Mouse (Mus musculus) kidney, postnatal 25 days (tissue): Measurements from ENCODE around the gene Abi3.
"Not testable (repeated sequence)": the region's sequence is repeated elsewhere in the genome, so short reads cannot be mapped to it uniquely, and the experiment has no call there.

ENCODE experiments used
- DNase-seq, 2 experiments: peaks; one replicate each; pipeline ENCODE4 v3.0.0; 2021; ENCODE audit warnings: mixed read lengths in 2 of 2

Gene Abi3

DNA sequence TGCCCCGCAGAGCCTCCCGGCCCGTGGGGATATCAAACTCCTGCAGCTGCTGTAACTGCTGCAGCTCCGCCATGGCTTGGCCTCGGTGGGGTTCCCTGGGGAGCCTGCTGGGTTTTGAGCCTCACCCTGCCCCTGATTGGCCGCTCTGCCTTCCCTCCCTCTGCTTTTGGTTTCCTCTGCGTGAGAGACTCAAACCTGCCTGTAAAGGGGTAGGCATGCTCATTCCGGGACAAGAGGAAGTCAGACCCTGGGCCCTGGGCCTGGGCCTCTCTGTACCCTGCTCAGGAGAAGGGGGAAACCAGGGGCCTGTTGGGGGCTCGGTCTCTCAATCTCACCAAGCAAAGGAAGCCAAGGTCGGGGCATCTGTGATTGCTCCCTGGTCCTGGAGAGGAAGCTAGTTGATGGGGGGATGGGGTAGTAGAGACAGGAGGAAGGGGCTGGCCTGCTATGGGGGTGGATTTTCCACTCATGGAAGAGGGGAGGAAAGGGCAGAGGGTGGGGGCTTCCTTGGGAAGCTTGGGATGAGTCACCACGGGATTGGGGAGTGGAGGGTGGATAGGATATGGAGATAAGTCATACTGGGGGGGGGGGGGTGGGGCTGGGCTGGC lies at the start of gene Abi3:
Gene Abi3, minus strand, starts transcription at position 403 of the 608 bp plus-strand sequence.
- peak; percentile 63 to 83 for DNase-seq

DNA sequence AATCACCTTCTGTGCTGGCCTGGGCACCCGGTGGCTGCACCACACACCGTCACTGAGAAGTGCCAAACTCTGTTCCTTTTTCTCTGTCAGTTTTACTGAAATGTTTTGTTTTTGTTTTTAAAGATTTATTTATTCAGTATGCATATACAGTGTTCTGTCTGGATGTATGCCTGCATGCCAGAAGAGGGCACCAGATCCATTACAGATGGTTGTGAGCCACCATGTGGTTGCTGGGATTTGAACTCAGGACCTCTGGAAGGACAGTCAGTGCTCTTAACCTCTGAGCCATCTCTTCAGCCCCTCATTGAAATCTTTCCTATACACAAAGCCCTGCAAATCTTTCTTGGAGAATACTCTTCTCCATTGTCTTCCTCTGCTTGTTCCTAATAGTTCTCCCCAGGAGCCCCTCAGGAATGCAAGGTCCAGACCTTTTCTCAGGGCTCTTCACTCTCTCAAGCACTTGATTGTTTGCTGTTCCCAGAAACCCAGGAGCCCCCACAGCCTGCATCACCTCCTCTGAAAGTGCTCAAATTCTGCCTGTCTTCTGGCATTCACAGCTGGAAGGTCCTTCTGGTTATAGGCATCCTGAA lies 48.3 kb upstream of the Abi3 start:
- no peak for DNase-seq

DNA sequence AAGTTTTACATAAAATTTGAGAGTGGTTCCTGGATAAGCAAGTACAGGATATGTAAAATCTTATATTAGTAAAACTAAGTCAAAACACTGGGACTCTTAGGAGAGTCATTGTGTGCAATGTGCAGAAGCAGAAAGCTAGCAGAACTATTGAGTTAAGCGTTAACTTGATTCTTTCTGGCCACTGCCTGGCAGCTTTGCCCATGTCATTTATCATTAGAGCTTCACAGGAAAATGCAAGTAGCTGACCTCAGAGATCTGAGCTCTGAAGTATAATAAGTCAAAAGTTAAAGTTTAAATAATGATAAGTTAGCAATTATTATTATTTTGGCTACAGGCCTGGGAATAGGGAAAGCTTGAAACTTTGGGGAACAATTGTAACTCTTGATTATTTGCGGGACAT lies 37.6 kb upstream of the Abi3 start:
- DNase-seq = not testable (repeated sequence)

DNA sequence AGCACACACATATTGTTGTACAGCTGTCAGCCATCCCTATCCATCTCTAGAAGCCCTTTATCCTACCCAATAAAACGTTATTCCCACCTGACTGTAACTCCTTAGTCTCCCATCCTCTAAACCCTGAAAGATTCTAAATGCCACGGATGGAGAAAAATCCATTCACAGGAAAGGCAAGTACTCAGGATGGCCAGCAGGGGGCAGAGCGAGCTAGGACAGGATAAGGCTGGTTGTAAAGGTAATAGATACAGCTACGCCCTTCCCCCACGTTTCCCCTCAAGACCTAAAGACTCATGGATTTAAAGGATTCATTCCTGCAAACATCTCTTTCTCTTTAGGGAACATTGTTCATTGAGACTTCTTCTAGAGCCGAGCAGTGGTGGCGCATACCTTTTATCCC lies 34.0 kb upstream of the Abi3 start:
- peak; percentile 65 to 69 for DNase-seq

DNA sequence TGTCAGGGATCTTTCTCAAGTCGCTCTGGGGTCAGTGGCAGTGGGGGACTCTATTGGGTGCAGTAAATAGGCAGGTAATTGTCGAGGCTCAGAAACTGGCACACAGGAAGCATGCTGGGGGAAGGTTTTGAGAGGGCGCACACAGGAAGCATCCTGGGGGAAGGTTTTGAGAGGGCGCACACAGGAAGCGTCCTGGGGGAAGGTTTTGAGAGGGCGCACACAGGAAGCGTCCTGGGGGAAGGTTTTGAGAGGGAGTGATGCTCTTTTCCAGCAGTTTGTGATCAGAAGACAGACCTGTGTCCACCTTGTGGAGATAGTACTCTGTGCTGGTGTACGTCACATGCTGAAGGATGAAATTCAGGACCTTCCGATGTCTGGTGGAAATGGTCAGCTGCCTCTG lies 33.5 kb upstream of the Abi3 start:
- no peak for DNase-seq

DNA sequence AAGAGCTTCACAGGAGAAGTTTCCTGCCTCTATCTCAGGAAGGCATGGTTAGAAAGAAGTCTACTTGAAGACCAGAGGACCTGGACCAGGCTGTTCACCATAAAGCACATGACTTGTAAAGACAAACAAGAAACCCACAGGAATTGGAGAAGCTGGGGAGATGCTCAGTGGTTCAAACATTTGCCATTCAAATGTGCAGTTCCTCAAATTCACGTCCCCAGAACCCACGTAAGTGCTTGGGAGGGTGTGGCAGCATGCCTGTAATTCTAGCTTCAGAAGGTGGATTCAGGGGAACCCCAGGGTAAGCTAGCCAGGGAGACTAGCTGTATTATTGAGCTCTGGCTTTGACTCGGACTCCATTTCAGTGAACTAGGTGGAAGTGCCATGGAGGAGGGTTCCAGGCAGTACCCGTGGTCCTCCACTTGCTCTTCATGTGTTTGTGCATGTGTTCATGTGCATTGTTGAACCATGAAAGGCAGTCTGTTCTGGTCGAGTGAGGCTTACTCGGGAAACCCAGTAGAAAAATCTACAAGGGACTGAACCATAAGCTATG lies 27.7 kb upstream of the Abi3 start:
- DNase-seq = no peak

DNA sequence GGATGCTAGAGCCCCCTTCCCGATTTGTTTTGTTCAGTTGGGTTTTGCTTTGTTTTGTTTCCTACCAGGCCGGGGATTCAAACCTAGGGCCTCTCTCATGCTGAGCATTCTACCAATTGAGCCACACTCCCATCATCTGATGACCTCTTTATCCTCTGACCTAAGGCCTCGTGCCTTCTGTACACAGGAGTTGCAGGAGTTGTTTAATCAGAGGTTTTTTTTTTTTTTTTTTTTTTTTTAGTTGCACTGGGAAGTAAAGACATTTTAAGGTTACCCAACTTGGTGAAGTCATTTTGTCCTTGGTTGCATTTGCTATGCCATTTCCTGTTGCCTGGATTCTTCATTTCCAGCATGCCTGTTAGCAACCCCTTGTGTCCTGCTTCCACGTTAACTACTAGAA lies 27.2 kb upstream of the Abi3 start:
- DNase-seq = no peak

DNA sequence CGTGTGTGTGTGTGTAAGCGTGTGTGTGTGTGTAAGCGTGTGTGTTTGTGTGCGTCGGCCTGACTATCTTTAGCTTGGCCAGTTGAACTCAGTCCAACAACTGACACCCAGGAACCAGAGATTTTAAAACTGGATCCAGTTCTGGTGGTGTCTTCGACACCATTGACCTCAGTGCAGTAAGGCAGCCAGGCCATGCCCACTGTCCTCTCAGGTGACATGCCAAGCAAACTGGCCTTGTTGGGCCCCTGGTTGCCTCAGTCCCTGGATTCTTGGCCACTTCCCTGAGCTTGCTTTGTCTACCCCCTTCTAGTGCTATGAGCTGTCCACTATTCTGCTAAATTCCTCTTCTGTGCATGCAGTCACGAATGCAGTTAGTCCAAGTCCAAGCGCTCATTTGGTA lies 19.1 kb upstream of the Abi3 start:
- DNase-seq = no peak

DNA sequence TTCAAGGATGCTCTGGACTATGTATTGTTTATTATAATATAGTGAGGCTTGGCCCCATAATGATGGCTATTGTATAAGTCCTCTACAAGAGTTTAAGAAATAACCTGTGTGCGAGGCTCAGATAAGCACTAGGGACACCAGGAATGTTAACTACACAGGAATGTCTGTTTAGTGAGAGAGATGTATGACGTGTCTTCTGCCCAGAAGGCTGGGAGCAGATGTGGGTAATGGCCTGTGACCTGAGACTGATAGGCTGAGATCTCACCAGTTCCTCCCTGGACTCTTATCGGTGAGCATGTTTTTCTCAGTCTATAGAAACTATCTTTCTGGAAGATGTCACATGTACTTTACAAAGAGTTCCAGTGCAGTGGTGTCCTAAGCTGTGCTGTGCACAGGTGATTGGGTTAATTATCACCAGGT lies 17.8 kb upstream of the Abi3 start:
- no peak for DNase-seq

DNA sequence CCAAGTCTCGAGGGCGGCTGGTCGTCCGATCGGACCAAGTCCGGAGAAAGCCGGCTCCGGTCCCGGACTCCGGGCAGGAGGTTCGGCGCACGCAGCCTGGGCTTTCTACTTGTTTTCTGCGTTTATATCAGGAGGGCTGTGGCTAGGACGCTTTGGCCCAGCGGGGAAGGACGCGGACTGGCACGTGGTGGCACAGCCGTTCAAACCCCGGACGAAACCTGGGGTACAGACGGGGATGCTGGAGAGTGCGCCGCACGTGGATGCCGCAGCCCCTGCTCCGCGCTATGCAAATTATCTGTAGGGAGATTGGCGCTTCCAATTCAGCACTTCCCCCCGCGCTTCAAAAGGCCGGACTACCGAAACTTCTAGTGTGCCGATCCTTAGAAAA lies 17.2 kb upstream of the Abi3 start:
- peak in 1 of 2 experiments; percentile 85 for DNase-seq

DNA sequence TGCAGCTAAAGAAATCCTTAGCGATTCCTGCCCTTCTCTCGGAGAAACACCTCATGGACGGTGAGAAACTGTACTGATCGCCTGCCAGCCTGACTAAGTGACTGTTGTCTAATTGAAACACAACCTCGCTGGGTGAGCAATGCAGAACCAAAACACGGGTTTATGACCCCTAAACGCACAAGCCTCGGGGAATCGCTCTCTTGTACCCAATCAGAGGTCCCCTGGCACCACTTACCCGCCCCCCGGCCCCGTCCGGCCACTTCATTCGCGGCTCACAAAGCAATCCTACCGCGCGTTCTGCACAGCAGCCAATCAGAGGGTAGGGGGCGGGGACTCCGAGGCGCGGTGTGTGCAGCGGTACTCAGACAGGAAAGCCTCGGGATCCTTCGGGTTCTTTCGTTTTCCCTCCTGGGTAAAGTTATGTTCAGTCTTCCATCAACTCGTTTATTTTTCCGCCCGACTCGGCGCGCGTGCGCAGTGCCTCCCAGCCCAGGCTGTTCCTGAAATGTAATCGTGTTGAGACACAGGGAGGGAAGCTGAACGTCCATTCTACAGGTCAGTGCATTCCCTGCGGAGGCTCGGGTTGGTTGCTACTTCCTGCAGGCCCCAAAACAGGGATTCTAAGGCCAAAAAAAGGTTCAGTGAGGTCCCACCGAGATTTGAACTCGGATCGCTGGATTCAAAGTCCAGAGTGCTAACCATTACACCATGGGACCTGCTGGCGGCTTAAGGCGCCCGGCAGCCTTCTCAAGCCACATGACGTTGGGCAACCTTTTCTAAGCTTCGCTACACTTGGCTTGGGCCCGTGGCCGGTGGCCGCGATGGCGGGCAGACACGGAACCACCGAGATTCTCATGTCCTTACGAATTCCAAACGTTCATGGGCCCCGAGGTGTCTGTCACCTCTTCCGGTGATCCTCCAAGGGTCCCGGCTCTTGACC lies 16.5 kb upstream of the Abi3 start:
- peak; percentile 98 to 99 for DNase-seq

DNA sequence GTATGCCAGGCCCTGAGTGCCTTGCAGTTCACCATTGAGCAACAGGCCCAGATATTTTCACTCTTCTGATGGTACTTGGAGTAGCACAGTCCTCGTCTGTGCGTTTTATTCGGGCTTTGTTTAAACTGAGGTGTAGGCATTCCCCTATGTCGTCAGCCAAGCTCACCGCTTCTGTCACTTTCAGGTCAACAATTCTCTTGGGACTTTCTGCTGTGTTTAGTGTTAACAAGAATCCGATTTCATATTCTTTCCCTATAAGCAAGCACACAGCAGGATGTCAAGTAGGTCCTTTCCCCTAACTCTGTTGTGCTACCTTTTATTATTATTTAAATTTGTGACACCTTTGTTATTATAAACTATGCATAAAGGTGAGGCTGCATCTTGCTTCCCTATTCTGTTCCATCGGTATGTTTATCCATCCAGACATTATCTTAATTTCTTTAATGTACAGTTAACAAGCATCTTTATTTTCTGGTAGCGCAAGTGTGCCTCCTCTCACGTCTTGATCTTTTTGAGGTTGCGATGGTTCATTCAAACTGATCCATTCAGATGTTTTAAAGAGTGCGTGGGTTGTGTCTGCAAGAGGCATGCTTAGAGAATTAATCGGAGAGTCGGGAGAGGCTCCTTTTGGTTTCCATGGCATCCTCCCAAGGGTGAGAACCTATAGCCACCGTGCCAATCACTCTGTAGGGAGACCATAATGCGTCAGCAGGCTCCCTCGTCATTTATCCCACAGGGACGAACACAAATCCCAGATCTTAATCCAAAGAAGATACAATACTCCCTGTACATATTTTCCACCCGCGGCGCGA lies 15.6 kb upstream of the Abi3 start:
- DNase-seq = no peak

DNA sequence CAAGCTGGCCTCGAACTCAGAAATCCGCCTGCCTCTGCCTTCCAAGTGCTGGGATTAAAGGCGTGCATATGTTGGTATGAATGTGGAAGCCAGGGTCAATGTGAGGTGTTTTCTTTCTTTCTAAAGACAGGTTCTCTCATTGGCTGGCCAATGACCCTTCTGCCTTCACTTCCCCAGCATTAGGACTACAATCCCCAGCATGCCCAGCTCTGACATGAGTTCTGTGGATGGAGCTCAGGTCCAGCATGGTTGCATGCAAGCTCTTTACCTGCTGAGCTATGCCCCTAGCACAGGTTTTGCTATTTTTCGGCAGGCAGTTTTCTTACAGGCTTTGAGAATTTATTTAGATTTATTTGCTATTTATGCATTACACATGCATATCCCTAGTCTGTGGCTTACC lies 15.0 kb upstream of the Abi3 start:
- DNase-seq = no peak

DNA sequence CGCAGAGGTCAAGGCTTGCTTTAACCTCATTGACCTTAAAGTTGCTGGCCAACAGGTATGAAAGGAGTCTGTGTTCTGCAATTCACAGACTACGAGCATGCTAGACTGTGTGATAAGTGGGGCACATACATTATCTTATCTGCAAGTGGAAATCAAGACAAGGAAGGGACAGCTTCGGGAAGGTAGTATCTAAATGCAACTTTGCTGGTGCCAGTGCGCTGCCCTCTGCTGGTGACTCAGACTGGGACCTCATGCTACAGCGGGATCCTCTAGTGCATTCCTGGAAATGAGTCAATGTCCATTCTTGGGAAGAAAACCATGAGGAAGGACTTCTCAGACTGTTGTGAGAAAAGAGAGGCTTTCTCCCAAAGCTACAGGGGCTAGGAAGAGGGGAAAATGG lies 11.4 kb upstream of the Abi3 start:
- peak; percentile 79 to 90 for DNase-seq

DNA sequence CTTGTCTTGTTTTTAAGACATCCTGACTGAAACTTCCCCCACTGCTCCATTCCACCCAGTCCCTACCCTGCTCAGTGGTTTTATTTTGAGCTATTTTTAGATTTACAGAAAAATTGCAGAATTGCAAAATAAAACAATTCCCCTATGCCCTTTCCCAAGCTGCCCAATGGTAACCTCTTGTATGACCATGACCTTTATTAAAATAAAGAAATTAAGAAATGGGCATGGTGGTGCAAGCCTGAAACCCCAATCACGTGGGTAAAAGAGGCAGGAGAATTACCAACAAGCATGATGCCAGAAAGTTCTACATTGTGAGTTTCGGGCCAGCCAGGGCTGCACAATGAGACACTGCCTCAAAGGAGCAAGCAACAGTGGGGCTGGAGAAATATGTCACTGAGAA lies 8.6 kb upstream of the Abi3 start:
- no peak for DNase-seq

DNA sequence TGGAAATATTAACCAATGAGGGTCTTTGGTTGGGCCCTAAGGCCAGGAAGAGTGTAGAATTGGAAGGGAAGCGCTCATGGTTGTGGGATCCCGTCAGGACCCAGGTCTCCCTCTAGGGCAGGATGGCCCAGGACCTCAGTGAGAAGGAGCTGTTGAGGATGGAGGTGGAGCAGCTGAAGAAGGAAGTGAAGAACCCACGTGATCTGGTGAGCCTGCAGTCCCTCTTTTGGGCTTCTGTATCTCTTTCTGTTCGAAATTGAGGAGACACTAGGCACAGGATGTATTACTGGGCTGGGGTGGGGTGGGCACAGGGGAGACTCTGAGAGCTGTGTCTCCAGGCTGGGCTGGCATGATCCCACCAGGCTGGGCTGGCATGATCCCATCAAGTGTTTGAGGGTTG lies 2.7 kb upstream of the Abi3 start:
- no peak for DNase-seq

DNA sequence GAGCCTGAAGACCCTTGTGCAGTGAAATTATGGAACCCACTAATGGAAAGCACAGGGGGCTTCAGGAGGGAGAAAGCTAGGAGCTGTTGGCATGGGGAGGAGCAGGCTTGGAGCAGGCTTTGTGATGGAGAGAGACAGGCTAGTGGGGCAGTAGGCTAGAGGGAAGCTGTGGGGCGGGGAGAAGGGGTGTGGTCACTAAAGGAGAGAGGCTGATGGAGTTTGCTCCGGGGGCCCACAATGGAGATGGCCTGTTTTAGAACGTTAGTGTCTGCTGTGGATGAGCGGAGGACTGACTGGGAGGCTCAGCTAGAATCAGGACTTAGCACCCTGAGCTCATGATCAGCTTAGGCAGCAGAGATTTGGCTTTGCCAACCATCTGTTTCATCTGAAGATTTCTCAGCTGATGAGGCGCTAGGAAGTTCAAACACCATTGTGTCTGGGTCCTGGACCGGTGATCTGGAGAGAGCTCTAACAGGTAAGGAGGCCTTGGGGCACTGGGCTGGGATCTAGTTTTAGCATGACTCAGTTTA lies 1.2 kb upstream of the Abi3 start:
- peak; percentile 42 to 51 for DNase-seq

DNA sequence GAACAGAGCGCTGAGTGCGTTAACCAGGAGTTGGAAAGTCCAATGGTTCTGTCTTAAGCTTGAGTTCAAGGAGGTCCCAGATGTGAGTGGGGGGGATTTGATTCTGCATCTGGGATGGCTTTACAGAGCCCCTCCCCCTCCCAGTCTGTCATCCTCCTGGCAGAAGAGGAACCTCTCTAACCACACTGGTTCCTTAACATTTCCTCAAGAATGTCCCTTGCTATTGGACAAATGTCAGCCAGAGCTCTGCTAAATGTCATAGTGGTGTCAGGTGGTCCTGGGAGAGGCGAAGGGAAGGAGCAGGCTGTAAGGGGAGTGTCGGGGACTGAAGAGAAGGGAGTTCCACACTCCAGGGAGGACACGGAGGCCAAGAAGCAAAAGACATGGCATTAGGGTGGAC lies 677 bp upstream of the Abi3 start:
- peak; percentile 42 to 50 for DNase-seq

DNA sequence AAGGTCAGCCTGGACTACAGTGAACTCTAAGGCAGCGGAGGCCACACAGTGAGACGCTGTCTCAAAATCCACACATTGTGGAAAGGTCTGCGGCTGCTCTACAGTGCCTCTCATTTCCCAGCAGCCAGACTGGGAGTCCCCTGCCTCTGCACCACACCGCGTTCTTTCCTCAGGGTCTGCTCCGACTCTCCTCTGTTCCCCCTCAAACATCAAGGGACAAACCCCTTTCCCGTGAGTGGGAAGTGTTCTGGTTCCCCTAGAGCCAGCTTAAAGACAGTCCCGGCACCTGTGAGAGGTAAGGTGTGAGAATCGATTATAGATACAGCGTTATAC lies 812 bp downstream of the Abi3 start:
- DNase-seq = peak in 1 of 2 experiments; percentile 29

DNA sequence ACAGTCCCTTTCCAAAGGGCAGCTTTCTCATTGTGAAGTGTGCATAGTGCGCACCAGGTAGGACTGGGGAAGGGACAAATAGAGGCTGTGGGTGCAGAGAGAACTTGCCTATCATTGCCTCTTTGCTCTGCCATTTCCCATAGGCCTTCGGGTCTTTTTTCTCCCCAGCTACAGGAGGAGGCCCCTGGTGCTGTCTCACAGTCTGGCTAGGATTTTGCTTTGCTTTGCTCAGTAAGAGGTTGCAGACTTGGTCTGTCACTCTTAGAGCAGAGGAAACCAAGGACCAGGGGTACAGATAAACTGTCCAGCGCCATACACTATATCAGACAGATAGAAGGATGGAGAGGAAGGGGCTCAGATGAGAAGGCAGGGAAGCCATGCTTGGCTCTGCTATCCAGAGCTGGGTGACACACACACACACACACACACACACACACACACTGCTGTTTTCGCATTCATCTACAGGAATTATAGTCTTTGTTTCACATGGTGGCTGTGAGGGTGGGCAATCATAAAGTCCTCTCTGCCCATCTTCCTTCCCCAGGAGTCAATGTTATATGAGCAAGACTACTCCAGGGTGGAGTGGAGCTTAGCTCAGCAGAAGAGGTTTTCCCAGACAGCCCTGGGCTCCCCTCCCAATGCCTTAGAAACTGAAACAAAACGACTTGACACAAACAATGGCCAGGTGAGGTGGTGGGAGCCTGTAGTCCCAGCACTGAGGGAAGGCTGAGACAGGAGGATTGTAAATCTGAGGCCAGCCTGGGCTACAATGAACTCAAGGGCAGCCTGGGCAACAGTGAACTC lies 1.4 kb downstream of the Abi3 start:
- no peak for DNase-seq

DNA sequence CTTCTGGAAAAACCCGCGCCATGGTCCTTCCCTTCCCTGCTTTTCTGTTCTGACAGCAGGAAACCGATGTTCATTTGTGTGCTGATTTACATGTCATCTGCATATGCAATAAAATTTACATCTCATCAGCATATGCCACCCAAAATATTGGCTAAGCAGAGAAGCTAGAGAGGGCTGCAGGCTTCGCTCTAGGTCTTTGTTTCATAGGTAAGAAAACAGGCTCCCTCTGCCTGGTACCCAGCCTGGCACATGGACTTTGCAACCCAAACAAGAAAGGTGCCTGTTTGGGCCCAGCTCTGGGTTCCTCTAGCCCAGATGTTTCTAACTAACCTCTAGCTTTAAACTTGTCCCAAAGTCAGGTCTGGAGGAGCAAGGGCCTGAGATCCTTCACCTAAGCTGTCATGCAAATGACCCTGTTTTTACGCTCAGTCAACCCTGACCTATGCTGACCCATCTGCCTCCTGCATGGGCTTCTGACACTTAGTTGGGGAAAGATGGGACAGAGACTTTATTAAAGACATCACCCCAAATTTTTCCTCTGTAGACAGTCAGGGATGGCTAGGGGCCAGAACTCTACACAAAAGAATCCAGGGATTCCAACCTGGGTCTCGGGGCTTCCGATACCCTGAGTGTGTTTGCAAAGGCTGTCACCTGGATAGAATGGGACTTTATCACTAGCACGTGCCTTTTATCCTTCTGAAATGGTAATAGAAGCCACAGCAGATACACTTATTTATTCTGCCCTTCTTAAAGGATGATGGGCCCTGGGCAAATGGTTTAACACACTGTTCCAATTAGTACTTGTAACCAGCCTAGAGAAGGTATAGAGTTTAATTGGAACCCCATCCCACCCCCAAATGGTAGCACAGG lies 3.0 kb downstream of the Abi3 start:
- DNase-seq = peak in 1 of 2 experiments; percentile 30
